Mouse (Mus musculus): ENCODE results near the gene Colgalt2.

The Colgalt2 gene

GRCm38 (mm10) chr1:152536416-152537018, 136.9 kb downstream of the Colgalt2 start:
- DNase-seq (ENCODE audit: low spot score): no peak

- DNase-seq (ENCODE audit: low spot score): no peak
These were observed 137.6 kb downstream of the Colgalt2 start for GRCm38 (mm10) chr1:152537186-152537585.

DNA sequence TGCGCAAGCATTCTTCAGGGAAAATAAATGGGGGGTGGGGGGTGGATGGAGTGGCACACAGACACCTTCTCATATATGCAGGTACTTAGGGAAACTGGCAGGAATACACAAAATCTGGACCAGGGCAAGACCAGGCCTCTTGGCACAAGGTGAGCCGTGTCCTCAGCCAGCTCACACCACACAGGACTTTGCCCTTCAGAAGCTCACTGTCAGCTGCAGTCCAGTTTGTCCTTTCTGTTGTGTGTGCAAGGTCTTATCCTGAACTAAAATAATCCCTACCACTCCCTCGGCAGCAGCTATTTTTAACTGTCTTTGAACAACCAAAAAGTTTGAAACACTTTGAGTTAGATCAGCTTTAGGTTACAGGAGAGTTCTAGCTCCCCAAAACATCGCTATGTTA, 139.2 kb downstream of the Colgalt2 start:
- DNase-seq (ENCODE audit: low spot score): no peak

GRCm38 (mm10) chr1:152540304-152540887, 140.8 kb downstream of the Colgalt2 start:
- DNase-seq (ENCODE audit: low spot score): no peak

- no peak for DNase-seq (ENCODE audit: low spot score)
These were observed 143.2 kb downstream of the Colgalt2 start for GRCm38 (mm10) chr1:152542747-152543378.

GRCm38 (mm10) chr1:152543449-152544159, 144.0 kb downstream of the Colgalt2 start:
- no peak for DNase-seq (ENCODE audit: low spot score)

- no peak for DNase-seq (ENCODE audit: low spot score)
These were observed 149.6 kb downstream of the Colgalt2 start for GRCm38 (mm10) chr1:152549061-152549738.

DNA sequence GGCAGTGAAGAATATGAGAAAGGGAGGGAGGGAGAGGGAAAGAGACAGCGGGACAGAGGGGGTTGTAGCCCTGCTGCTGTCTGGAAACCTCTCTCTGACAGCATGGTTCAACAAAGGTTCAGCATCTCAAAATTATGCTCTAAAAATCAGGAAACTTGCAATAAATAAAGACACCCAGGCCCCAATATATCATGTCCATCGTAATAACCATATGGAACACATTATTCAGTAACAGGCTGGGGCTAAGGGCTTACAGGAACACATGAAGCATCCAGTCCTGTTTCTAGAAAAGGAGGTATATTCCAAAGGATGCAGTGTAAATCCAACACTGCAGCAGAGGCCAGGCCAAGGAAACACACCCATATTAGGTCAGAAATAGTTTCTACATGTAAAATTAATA, 150.9 kb downstream of the Colgalt2 start:
- DNase-seq (ENCODE audit: low spot score): no peak

- DNase-seq (ENCODE audit: low spot score): no peak
These were observed 151.3 kb downstream of the Colgalt2 start for GRCm38 (mm10) chr1:152550973-152551372.

DNA sequence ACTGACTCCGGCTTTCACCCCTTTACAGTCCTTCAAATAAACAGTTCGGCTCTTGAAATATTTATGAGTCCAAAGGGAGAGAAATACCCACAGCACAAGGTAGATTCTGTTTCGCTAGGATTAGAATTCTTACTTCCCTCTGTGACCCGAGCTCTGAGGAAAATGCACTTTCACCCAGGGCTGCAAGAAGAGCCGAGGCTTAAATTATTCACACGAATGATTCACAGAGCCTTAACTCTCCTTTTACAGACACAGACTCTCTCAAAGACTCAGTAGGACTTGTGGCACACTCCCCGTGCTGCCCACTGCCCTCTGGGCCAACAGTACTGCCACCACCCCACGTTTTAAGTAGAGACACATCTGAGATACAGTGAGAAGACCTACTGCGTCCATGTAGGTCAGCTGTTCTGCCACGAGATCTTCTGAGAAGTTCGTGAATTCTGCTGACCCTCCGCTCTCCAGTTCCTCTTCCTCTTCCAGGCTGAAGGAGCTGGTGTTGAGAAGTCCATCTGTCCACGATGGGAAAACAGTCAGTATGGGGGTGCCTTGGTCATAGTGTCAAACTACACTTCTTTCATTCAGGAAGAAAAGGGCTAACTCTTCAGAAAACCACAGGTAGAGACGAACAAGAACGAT, 154.4 kb downstream of the Colgalt2 start:
- no peak for DNase-seq (ENCODE audit: low spot score)

- peak; percentile 45 for DNase-seq (ENCODE audit: low spot score)
These were observed 156.4 kb downstream of the Colgalt2 start for GRCm38 (mm10) chr1:152555944-152556573.

- DNase-seq (ENCODE audit: low spot score): no peak
These were observed 157.1 kb downstream of the Colgalt2 start for GRCm38 (mm10) chr1:152556576-152557281.

Measured in ovary, adult 18-20 months (tissue).